Mouse (Mus musculus): ENCODE measurements around the gene Acp5. TPM values are rescaled to one million over a fixed set of nuclear protein-coding genes. Genes with fewer than 3 reads are reported as not detected.

Gene Acp5
- polyA plus RNA-seq, 1 experiment from 2014 or later = 17.8 TPM

DNA sequence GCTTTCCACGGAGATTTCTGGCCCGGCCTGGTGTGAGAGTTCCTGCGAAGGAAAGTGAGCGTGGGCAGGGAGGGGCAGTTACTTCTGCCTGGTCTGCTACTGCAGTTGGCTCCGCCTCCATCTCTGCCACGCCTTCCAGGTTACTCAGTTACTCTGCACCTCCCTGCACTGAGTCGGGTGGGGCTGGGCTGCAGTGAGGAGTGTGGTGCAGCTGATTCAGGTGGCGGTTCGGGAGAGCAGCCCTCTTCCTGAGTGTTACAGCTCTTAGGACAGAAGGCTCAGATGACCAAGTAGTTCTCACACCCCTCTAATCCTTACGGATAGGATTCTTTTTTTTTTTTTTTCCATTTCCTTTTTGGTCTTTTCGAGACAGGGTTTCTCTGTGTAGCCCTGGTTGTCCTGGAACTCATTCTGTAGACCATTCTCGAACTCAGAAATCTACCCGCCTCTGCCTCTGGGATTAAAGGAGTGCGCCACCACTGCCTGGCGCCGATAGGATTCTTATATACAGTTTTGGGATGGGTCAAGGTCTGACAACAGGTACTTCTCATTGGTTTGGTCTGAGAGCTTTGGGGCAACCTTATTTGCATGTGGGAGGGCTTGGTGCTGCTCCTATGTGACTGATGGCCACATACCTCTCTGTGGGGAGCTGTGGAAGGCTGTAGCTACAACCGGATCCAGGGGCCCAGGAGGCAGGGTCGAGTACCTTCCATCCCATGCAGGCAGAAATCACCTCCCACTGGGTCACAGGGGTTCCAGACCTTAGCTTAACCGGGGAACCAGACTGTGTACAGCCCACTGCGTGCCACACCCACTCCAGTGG is 14.1 kb upstream of the Acp5 start:
- Histone ChIP-seq H3K9me3 (ENCODE audit: control insufficient read depth, low read length) (no peaks in the 10 kb centered on the region; the same call in 1 of the 2 replicates), H3K9ac (ENCODE audit: low read length) (no peak overlapping the region), H3K4me1 (replicated peaks; ENCODE audit: control insufficient read depth, insufficient read depth, low read length) (no peaks in the 10 kb centered on the region), H3K27me3 (ENCODE audit: control insufficient read depth, insufficient read depth, low read length) (no peaks in the 10 kb centered on the region), H3K4me3 (ENCODE audit: low read depth, low read length) (no peak overlapping the region), H3K27ac (ENCODE audit: low read depth, low read length) (no peak overlapping the region), H3K4me2 (ENCODE audit: low read depth, low read length, severe bottlenecking) (no peak overlapping the region), H3K36me3 (ENCODE audit: control insufficient read depth, insufficient read depth, low read length) (no peaks in the 10 kb centered on the region)
- ATAC-seq (replicated peaks; ENCODE audit: low FRiP score) (no peak), DNase-seq (ENCODE audit: low spot score) (no peak)
- WGBS = 81% methylated on average over 20 of the region's 20 CpGs

DNA sequence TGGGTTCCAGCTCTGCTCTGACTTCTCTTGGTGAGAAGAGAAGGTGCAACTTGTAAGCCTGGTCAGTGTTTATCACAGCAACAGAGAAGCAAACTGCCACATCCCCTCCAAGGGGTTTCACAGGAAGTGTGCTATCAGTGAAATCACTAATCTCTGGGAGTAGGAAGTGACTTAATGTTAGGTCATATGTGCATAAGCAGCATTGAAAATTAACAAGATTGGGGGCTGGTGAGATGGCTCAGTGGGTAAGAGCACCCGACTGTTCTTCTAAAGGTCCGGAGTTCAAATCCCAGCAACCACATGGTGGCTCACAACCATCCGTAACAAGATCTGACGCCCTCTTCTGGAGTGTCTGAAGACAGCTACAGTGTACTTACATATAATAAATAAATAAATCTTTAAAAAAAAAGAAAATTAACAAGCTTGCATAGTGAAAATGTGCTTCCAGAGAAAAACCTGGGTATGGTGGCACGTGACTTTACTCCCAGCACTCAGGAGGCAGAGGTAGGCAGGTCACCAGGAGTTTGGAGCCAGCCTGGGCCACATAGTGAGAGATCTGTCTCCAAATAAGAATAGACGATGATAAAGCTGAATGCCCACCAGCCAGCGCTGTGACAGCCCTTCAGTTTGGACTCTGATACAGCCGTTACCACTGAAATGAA is 8.9 kb upstream of the Acp5 start:
- H3K27ac ChIP-seq (ENCODE audit: low read depth, low read length) = no peak overlapping the region
- WGBS = 86% methylated on average over 7 of the region's 8 CpGs
- H3K4me1 ChIP-seq (replicated peaks; ENCODE audit: control insufficient read depth, insufficient read depth, low read length) = no peaks in the 10 kb centered on the region
- no peaks in the 10 kb centered on the region for H3K27me3 ChIP-seq (ENCODE audit: control insufficient read depth, insufficient read depth, low read length)
- H3K4me2 ChIP-seq (ENCODE audit: low read depth, low read length, severe bottlenecking) = no peak overlapping the region
- H3K9me3 ChIP-seq (ENCODE audit: control insufficient read depth, low read length) = no peaks in the 10 kb centered on the region; the same call in 1 of the 2 replicates
- H3K36me3 ChIP-seq (ENCODE audit: control insufficient read depth, insufficient read depth, low read length) = no peaks in the 10 kb centered on the region
- no peak overlapping the region for H3K4me3 ChIP-seq (ENCODE audit: low read depth, low read length)
- ATAC-seq (replicated peaks; ENCODE audit: low FRiP score) (no peak), DNase-seq (ENCODE audit: low spot score) (no peak)
- H3K9ac ChIP-seq (ENCODE audit: low read length) = no peak overlapping the region

DNA sequence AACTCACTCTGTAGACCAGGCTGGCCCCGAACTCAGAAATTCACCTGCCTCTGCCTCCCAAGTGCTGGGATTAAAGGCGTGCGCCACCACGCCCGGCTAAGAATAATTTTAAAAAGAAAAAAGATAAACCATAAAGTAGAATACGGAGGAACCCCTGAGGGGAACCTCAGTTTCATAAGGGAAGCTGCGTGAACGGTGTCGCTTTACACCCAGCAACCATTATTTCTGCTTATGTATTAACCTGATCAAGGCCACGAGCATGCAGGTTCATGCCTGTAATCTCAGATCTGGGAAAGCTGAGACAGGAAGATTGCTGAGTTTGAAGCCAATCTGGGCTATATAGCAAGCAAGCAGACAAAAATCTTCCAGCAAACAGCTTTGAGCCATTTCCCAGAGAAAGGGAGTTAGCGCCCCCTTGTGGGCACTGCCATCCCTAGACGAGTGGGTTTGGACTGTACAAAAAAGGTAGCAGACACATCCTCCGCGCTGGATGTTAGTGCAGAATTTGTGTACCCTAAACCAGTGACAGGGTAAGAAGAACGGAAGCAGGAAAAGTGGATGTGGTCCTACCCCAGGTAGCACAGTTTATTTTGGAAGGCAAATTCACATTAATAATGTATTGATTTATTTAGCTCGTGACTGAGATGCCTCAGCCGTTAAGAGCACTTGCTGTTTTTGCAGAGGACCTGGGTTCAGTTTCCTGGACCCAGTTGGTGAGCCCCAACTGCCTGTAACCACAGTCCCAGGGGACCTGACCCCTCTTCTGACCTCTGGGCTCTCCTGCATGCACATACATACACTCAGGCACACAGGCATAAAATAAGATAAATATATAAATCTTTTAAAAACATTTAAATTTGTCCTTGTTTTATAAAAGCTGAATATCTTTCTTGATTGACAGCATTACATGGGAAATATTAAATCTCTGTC is 7.9 kb upstream of the Acp5 start:
- 56% methylated on average over 17 of the region's 17 CpGs for WGBS
- no peak overlapping the region for H3K27ac ChIP-seq (ENCODE audit: low read depth, low read length)
- no peak overlapping the region for H3K4me2 ChIP-seq (ENCODE audit: low read depth, low read length, severe bottlenecking)
- H3K4me3 ChIP-seq (ENCODE audit: low read depth, low read length) = no peak overlapping the region
- H3K36me3 ChIP-seq (ENCODE audit: control insufficient read depth, insufficient read depth, low read length) = no peaks in the 10 kb centered on the region
- H3K9ac ChIP-seq (ENCODE audit: low read length) = no peak overlapping the region
- H3K9me3 ChIP-seq (ENCODE audit: control insufficient read depth, low read length) = no peaks in the 10 kb centered on the region
- H3K27me3 ChIP-seq (ENCODE audit: control insufficient read depth, insufficient read depth, low read length) = no peaks in the 10 kb centered on the region
- H3K4me1 ChIP-seq (replicated peaks; ENCODE audit: control insufficient read depth, insufficient read depth, low read length) = no peaks in the 10 kb centered on the region
- DNase-seq (ENCODE audit: low spot score) (peak; percentile 91), ATAC-seq (replicated peaks; ENCODE audit: low FRiP score) (peak; percentile 76)

- Histone ChIP-seq H3K4me1 (replicated peaks; ENCODE audit: control insufficient read depth, insufficient read depth, low read length) (peaks cover 6% of the 10 kb centered on the region; the same call in 1 of the 2 replicates), H3K4me2 (ENCODE audit: low read depth, low read length, severe bottlenecking) (no peak overlapping the region), H3K4me3 (ENCODE audit: low read depth, low read length) (no peak overlapping the region), H3K9me3 (ENCODE audit: control insufficient read depth, low read length) (no peaks in the 10 kb centered on the region), H3K27ac (ENCODE audit: low read depth, low read length) (no peak overlapping the region), H3K36me3 (ENCODE audit: control insufficient read depth, insufficient read depth, low read length) (no peaks in the 10 kb centered on the region), H3K27me3 (ENCODE audit: control insufficient read depth, insufficient read depth, low read length) (no peaks in the 10 kb centered on the region), H3K9ac (ENCODE audit: low read length) (no peak overlapping the region)
- WGBS = 89% methylated on average over 5 of the region's 5 CpGs
- no peak for ATAC-seq (replicated peaks; ENCODE audit: low FRiP score)
- no peak for DNase-seq (ENCODE audit: low spot score)
Measured at GRCm38 (mm10) chr9:22139746-22140145, 4.2 kb upstream of the Acp5 start.

DNA sequence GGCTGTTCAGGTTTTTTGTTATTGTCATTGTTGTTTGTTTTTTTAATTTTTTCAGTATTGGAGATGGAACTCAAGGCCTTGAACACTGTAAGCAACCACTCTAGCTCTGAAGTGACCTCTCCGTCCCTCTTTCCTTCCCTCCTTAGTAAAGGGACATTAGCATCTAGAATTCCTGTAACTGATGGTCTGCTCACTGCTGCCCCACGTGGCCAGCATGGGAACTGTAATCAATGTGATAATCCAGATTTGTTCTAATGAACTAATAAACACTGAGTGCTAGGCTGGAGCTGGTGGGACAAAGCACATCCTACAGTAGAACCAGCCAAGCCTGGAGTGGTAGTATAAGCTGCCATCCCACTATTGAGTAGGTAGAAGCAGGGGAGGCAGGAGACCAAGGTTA is 3.0 kb upstream of the Acp5 start:
- H3K27ac ChIP-seq (ENCODE audit: low read depth, low read length) = no peak overlapping the region
- ATAC-seq (replicated peaks; ENCODE audit: low FRiP score) (no peak), DNase-seq (ENCODE audit: low spot score) (no peak)
- 24% methylated on average over 2 of the region's 2 CpGs for WGBS
- no peaks in the 10 kb centered on the region for H3K27me3 ChIP-seq (ENCODE audit: control insufficient read depth, insufficient read depth, low read length)
- no peaks in the 10 kb centered on the region for H3K36me3 ChIP-seq (ENCODE audit: control insufficient read depth, insufficient read depth, low read length)
- H3K4me1 ChIP-seq (replicated peaks; ENCODE audit: control insufficient read depth, insufficient read depth, low read length) = peaks cover 6% of the 10 kb centered on the region; the same call in 1 of the 2 replicates
- H3K9me3 ChIP-seq (ENCODE audit: control insufficient read depth, low read length) = no peaks in the 10 kb centered on the region
- no peak overlapping the region for H3K4me2 ChIP-seq (ENCODE audit: low read depth, low read length, severe bottlenecking)
- H3K4me3 ChIP-seq (ENCODE audit: low read depth, low read length) = no peak overlapping the region
- H3K9ac ChIP-seq (ENCODE audit: low read length) = no peak overlapping the region

DNA sequence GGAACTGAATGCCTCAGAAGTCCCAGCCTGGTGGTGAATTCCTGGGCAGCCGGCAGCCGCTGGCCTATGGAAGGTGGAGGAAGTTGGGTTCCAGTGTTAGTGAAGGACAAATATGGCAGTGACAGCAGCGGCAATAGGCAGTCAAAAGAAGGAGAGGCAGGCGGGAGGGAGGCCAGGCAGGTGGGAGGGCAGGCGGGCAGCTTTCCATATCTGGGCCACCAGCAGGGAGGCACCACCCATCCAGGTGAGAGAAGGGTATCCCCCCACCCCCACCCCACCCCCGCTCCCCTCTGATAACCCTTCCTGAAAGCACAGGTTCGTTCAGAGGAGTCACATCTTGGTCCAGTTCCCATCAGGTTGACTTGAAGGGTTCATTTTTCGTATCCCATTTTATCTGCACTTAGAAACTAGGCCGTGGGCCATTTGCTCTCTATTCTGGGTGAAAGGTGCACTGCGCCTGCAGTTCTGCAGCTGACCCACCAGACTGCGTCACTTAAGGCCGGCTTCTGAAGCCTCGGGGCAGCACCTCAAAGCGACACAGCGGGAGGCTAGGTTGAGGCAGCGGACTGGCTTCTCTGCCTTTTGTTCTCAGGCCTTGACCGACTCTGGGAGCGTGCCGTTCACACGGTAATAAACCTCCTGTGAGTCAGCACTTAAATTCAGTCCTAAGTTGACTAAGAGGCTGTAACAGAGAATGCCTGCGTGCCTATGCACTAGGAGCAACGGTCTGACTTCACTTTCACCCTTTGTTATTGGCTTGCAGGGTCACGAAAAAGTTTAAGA is 1.4 kb upstream of the Acp5 start:
- Histone ChIP-seq H3K27me3 (ENCODE audit: control insufficient read depth, insufficient read depth, low read length) (peaks cover 4% of the 10 kb centered on the region), H3K36me3 (ENCODE audit: control insufficient read depth, insufficient read depth, low read length) (no peaks in the 10 kb centered on the region), H3K4me2 (ENCODE audit: low read depth, low read length, severe bottlenecking) (peak overlapping the region; percentile 26; the same call in 1 of the 2 replicates), H3K27ac (ENCODE audit: low read depth, low read length) (peak overlapping the region; percentile 31), H3K9me3 (ENCODE audit: control insufficient read depth, low read length) (no peaks in the 10 kb centered on the region), H3K4me3 (ENCODE audit: low read depth, low read length) (no peak overlapping the region), H3K4me1 (replicated peaks; ENCODE audit: control insufficient read depth, insufficient read depth, low read length) (peaks cover 6% of the 10 kb centered on the region; the same call in 1 of the 2 replicates), H3K9ac (ENCODE audit: low read length) (no peak overlapping the region)
- WGBS = 8% methylated on average over 22 of the region's 23 CpGs
- ATAC-seq (replicated peaks; ENCODE audit: low FRiP score) (no peak), DNase-seq (ENCODE audit: low spot score) (no peak)

DNA sequence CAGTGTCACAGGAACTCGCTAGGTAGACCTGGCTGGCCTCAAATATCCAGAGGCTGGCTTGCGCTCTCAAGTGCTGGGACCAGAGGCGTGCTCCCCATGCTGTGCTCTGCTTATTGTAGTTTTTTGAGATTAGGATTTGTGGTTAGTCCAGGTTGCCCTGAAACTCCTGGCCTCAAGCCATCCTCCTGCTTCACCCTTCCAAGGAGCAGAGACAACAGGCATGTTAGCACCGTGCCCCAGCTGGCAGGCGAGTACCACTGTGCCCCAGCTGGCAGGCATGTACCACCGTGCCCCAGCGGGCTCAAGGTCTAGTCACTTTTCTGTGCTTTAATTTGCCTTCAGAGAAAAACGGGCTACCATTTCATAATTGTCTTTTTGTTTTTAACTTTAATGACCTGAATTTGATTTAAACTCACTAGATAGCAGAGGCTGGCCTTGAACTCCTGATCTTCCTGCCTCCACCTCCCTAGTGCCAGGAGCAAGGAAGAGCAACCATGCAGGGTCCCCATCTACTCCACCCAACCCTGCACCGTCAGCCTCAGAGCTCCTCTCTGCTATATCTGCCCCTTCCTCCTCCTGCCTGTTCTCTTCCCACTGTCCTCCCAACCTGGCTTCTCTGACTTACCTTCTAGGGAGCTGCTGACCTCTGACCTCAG is 395 bp downstream of the Acp5 start:
- Histone ChIP-seq H3K4me3 (ENCODE audit: low read depth, low read length) (peak overlapping the region; percentile 10; the same call in 1 of the 2 replicates), H3K27ac (ENCODE audit: low read depth, low read length) (no peak overlapping the region), H3K4me1 (replicated peaks; ENCODE audit: control insufficient read depth, insufficient read depth, low read length) (peaks cover 6% of the 10 kb centered on the region; the same call in 1 of the 2 replicates), H3K36me3 (ENCODE audit: control insufficient read depth, insufficient read depth, low read length) (no peaks in the 10 kb centered on the region), H3K9ac (ENCODE audit: low read length) (no peak overlapping the region), H3K4me2 (ENCODE audit: low read depth, low read length, severe bottlenecking) (no peak overlapping the region), H3K9me3 (ENCODE audit: control insufficient read depth, low read length) (no peaks in the 10 kb centered on the region), H3K27me3 (ENCODE audit: control insufficient read depth, insufficient read depth, low read length) (peaks cover 14% of the 10 kb centered on the region)
- DNase-seq (ENCODE audit: low spot score) = no peak
- 78% methylated on average over 9 of the region's 9 CpGs for WGBS
- ATAC-seq (replicated peaks; ENCODE audit: low FRiP score) = no peak
